Mouse (Mus musculus): ENCODE measurements around the gene Rgs6. TPM values are rescaled to one million over a fixed set of nuclear protein-coding genes. Genes with fewer than 3 reads are reported as not detected.

Rgs6 gene
- total and polyA plus RNA-seq, 2 experiments: 0.09 TPM; not detected in 1

- Histone ChIP-seq H3K9ac (ENCODE audit: low read depth, low read length) (no peak overlapping the region), H3K27ac (replicated peaks; ENCODE audit: insufficient read depth, low read depth, low read length) (no peak overlapping the region), H3K36me3 (ENCODE audit: control insufficient read depth, insufficient read depth, low read length) (no peaks in the 10 kb centered on the region), H3K27me3 (ENCODE audit: control insufficient read depth, insufficient read depth, low read length) (no peaks in the 10 kb centered on the region; the same call in 1 of the 2 replicates), H3K4me3 (ENCODE audit: insufficient read depth, low read depth, low read length) (no peak overlapping the region), H3K79me2 (ENCODE audit: control insufficient read depth, insufficient read depth, low read length) (no peaks in the 10 kb centered on the region), H3K4me1 (ENCODE audit: control insufficient read depth, insufficient read depth, low read length) (no peaks in the 10 kb centered on the region)
- WGBS: 82% methylated on average over 6 of the region's 6 CpGs
- no peak for DNase-seq (ENCODE audit: extremely low read depth, low read depth, low spot score)
- no peak for TF ChIP-seq POLR2A (IDR thresholded peaks at IDR 0.05; ENCODE audit: extremely low read depth, insufficient read depth, low read length)
- TF ChIP-seq CTCF (IDR thresholded peaks at IDR 0.05; ENCODE audit: low read depth, low read length): no peak
These were observed 12.3 kb downstream of the Rgs6 start for GRCm38 (mm10) chr12:82600406-82600805.

- Histone ChIP-seq H3K79me2 (ENCODE audit: control insufficient read depth, insufficient read depth, low read length) (no peaks in the 10 kb centered on the region), H3K27me3 (ENCODE audit: control insufficient read depth, insufficient read depth, low read length) (no peaks in the 10 kb centered on the region; the same call in 1 of the 2 replicates), H3K9ac (ENCODE audit: low read depth, low read length) (no peak overlapping the region), H3K4me3 (ENCODE audit: insufficient read depth, low read depth, low read length) (no peak overlapping the region), H3K4me1 (ENCODE audit: control insufficient read depth, insufficient read depth, low read length) (no peaks in the 10 kb centered on the region), H3K27ac (replicated peaks; ENCODE audit: insufficient read depth, low read depth, low read length) (no peak overlapping the region), H3K36me3 (ENCODE audit: control insufficient read depth, insufficient read depth, low read length) (no peaks in the 10 kb centered on the region)
- 94% methylated on average over 4 of the region's 4 CpGs for WGBS
- no peak for DNase-seq (ENCODE audit: extremely low read depth, low read depth, low spot score)
- no peak for TF ChIP-seq CTCF (IDR thresholded peaks at IDR 0.05; ENCODE audit: low read depth, low read length)
- TF ChIP-seq POLR2A (IDR thresholded peaks at IDR 0.05; ENCODE audit: extremely low read depth, insufficient read depth, low read length): no peak
These were observed 14.7 kb downstream of the Rgs6 start for GRCm38 (mm10) chr12:82602823-82603222.

GRCm38 (mm10) chr12:82603308-82603707, 15.2 kb downstream of the Rgs6 start:
- no peak for DNase-seq (ENCODE audit: extremely low read depth, low read depth, low spot score)
- Histone ChIP-seq H3K4me1 (ENCODE audit: control insufficient read depth, insufficient read depth, low read length) (peaks cover 3% of the 10 kb centered on the region), H3K9ac (ENCODE audit: low read depth, low read length) (no peak overlapping the region), H3K36me3 (ENCODE audit: control insufficient read depth, insufficient read depth, low read length) (no peaks in the 10 kb centered on the region), H3K27ac (replicated peaks; ENCODE audit: insufficient read depth, low read depth, low read length) (no peak overlapping the region), H3K4me3 (ENCODE audit: insufficient read depth, low read depth, low read length) (no peak overlapping the region), H3K79me2 (ENCODE audit: control insufficient read depth, insufficient read depth, low read length) (no peaks in the 10 kb centered on the region), H3K27me3 (ENCODE audit: control insufficient read depth, insufficient read depth, low read length) (no peaks in the 10 kb centered on the region; the same call in 1 of the 2 replicates)
- WGBS: 83% methylated on average over 1 of the region's 1 CpGs
- TF ChIP-seq POLR2A (IDR thresholded peaks at IDR 0.05; ENCODE audit: extremely low read depth, insufficient read depth, low read length) (no peak), CTCF (IDR thresholded peaks at IDR 0.05; ENCODE audit: low read depth, low read length) (no peak)

- H3K4me1 ChIP-seq (ENCODE audit: control insufficient read depth, insufficient read depth, low read length): peaks cover 3% of the 10 kb centered on the region
- no peak overlapping the region for H3K27ac ChIP-seq (replicated peaks; ENCODE audit: insufficient read depth, low read depth, low read length)
- H3K27me3 ChIP-seq (ENCODE audit: control insufficient read depth, insufficient read depth, low read length): peaks cover 1% of the 10 kb centered on the region; the same call in 1 of the 2 replicates
- no peaks in the 10 kb centered on the region for H3K79me2 ChIP-seq (ENCODE audit: control insufficient read depth, insufficient read depth, low read length)
- no peaks in the 10 kb centered on the region for H3K36me3 ChIP-seq (ENCODE audit: control insufficient read depth, insufficient read depth, low read length)
- no peak for TF ChIP-seq CTCF (IDR thresholded peaks at IDR 0.05; ENCODE audit: low read depth, low read length)
- TF ChIP-seq POLR2A (IDR thresholded peaks at IDR 0.05; ENCODE audit: extremely low read depth, insufficient read depth, low read length): no peak
- no peak for DNase-seq (ENCODE audit: extremely low read depth, low read depth, low spot score)
- H3K4me3 ChIP-seq (ENCODE audit: insufficient read depth, low read depth, low read length): no peak overlapping the region
- WGBS: 59% methylated on average over 4 of the region's 4 CpGs
- H3K9ac ChIP-seq (ENCODE audit: low read depth, low read length): no peak overlapping the region
These were observed 15.9 kb downstream of the Rgs6 start for GRCm38 (mm10) chr12:82603979-82604378.

GRCm38 (mm10) chr12:82612769-82613660, 24.9 kb downstream of the Rgs6 start:
- WGBS: 79% methylated on average over 13 of the region's 13 CpGs
- H3K27ac ChIP-seq (replicated peaks; ENCODE audit: insufficient read depth, low read depth, low read length): no peak overlapping the region
- no peak overlapping the region for H3K4me3 ChIP-seq (ENCODE audit: insufficient read depth, low read depth, low read length)
- TF ChIP-seq POLR2A (IDR thresholded peaks at IDR 0.05; ENCODE audit: extremely low read depth, insufficient read depth, low read length) (no peak), CTCF (IDR thresholded peaks at IDR 0.05; ENCODE audit: low read depth, low read length) (no peak)
- no peaks in the 10 kb centered on the region for H3K79me2 ChIP-seq (ENCODE audit: control insufficient read depth, insufficient read depth, low read length)
- H3K4me1 ChIP-seq (ENCODE audit: control insufficient read depth, insufficient read depth, low read length): peaks cover 4% of the 10 kb centered on the region
- no peaks in the 10 kb centered on the region for H3K36me3 ChIP-seq (ENCODE audit: control insufficient read depth, insufficient read depth, low read length)
- no peak overlapping the region for H3K9ac ChIP-seq (ENCODE audit: low read depth, low read length)
- DNase-seq (ENCODE audit: extremely low read depth, low read depth, low spot score): peak; percentile 21
- H3K27me3 ChIP-seq (ENCODE audit: control insufficient read depth, insufficient read depth, low read length): peaks cover 21% of the 10 kb centered on the region

GRCm38 (mm10) chr12:82616486-82616812, 28.4 kb downstream of the Rgs6 start:
- Histone ChIP-seq H3K4me3 (ENCODE audit: insufficient read depth, low read depth, low read length) (peak overlapping the region; percentile 24; the same call in 1 of the 2 replicates), H3K9ac (ENCODE audit: low read depth, low read length) (no peak overlapping the region), H3K79me2 (ENCODE audit: control insufficient read depth, insufficient read depth, low read length) (no peaks in the 10 kb centered on the region), H3K27me3 (ENCODE audit: control insufficient read depth, insufficient read depth, low read length) (peaks cover 19% of the 10 kb centered on the region), H3K36me3 (ENCODE audit: control insufficient read depth, insufficient read depth, low read length) (no peaks in the 10 kb centered on the region), H3K4me1 (ENCODE audit: control insufficient read depth, insufficient read depth, low read length) (0 out of 2 replicates have a peak, but pooled peaks cover 3% of the 10 kb centered on the region), H3K27ac (replicated peaks; ENCODE audit: insufficient read depth, low read depth, low read length) (no peak overlapping the region)
- DNase-seq (ENCODE audit: extremely low read depth, low read depth, low spot score): no peak
- TF ChIP-seq CTCF (IDR thresholded peaks at IDR 0.05; ENCODE audit: low read depth, low read length) (no peak), POLR2A (IDR thresholded peaks at IDR 0.05; ENCODE audit: extremely low read depth, insufficient read depth, low read length) (no peak)
- WGBS: 6% methylated on average over 19 of the region's 19 CpGs
